Mouse (Mus musculus) neural tube, embryonic 12.5 days (tissue): Measurements from ENCODE around the gene Flg2. TPM values are rescaled to one million over a fixed set of nuclear protein-coding genes. Genes with fewer than 3 reads are reported as not detected.

Experiments used
- ATAC-seq: fragments of 200-750 bp; cut with Nextera tagmentation; 2 replicates; pipeline ENCODE4 v1.8.0; 2017; ENCODE audit warnings: low read depth, mild to moderate bottlenecking, moderate TSS enrichment, moderate library complexity; ENCODE audit not compliant: low FRiP score
- H3K27ac ChIP-seq: fragments of 300-500 bp; sonication (generic); 2 replicates; pipeline ENCODE4 v1.5.1; 2016
- H3K27me3 ChIP-seq: fragments of 300-500 bp; sonication (generic); replicated peaks from 2 replicates; pipeline ENCODE4 v1.6.1; 2016; ENCODE audit warnings: mild to moderate bottlenecking
- H3K36me3 ChIP-seq: fragments of 300-500 bp; sonication (generic); 2 replicates; pipeline ENCODE4 v1.6.1; 2016; ENCODE audit warnings: mild to moderate bottlenecking
- H3K4me1 ChIP-seq: fragments of 300-500 bp; sonication (generic); 2 replicates; pipeline ENCODE4 v1.6.1; 2016
- H3K4me2 ChIP-seq: fragments of 300-500 bp; sonication (generic); replicated peaks from 2 replicates; pipeline ENCODE4 v1.6.1; 2016; ENCODE audit warnings: mild to moderate bottlenecking
- H3K4me3 ChIP-seq: fragments of 300-500 bp; sonication (generic); 2 replicates; pipeline ENCODE4 v1.5.1; 2016
- H3K9ac ChIP-seq: fragments of 300-500 bp; sonication (generic); 2 replicates; pipeline ENCODE4 v1.6.1; 2016; ENCODE audit warnings: mild to moderate bottlenecking
- H3K9me3 ChIP-seq: fragments of 300-500 bp; sonication (generic); 2 replicates; pipeline ENCODE4 v1.6.1; 2016; ENCODE audit warnings: mild to moderate bottlenecking
- WGBS: fragments of 180-500 bp; shearing (Covaris S2); methylation state at CpG from one replicate; pipeline ENCODE4 v1.1.7; 2016; 5-methylcytosine and 5-hydroxymethylcytosine counted together
- polyA plus RNA-seq: library from polyadenylated mRNA; unstranded; fragments of >200 nt; fragmentation: Nextera tagmentation; extraction: Ambion mirVana; gene quantifications from 2 replicates; pipeline ENCODE4 v1.2.1, GENCODE M21; 2016

The Flg2 gene
- polyA plus RNA-seq: not detected in 2 replicates

- Histone ChIP-seq H3K4me3 (no peak within 1 kb of the TSS), H3K36me3 (no peaks in the 10 kb centered on the region), H3K27me3 (no peaks in the 10 kb centered on the region), H3K4me2 (no peak within 1 kb of the TSS), H3K9me3 (no peaks in the 10 kb centered on the region), H3K9ac (no peak within 1 kb of the TSS), H3K27ac (no peak within 1 kb of the TSS), H3K4me1 (no peaks in the 10 kb centered on the region)
- WGBS: 84% methylated on average over 3 of the region's 3 CpGs
- ATAC-seq: no peak
These were observed at the start of gene Flg2 for GRCm38 (mm10) chr3:93196978-93197377. TSS of gene Flg2 (plus strand) at chr3:93197278.

DNA sequence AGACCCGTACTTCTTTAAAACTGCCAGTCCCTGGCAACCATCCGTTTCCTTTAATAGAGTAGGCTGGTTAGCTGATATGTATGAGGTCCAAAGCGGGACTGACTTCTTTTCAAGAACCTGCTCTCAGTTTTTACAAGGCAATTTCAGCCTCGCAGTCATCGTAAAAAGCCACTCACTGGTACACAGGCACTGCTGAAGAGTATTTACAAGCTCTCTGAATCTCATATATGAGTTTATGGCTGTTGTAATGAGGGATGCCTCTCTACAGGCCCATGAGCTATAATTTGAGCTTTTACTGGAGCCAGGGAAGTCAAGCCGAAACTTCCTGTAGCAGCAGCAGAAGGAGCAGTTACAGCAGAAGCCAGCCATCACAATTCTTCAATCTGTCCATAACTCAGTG, 34.6 kb upstream of the Flg2 start:
- ATAC-seq: no peak
- Histone ChIP-seq H3K27me3 (no peaks in the 10 kb centered on the region), H3K4me2 (no peak overlapping the region), H3K4me1 (no peaks in the 10 kb centered on the region), H3K9me3 (no peaks in the 10 kb centered on the region), H3K9ac (no peak overlapping the region), H3K36me3 (no peaks in the 10 kb centered on the region), H3K27ac (no peak overlapping the region), H3K4me3 (no peak overlapping the region)
- WGBS: 28% methylated on average over 6 of the region's 6 CpGs

GRCm38 (mm10) chr3:93162996-93163592, 34.0 kb upstream of the Flg2 start:
- no peak for ATAC-seq
- Histone ChIP-seq H3K4me2 (no peak overlapping the region), H3K27me3 (no peaks in the 10 kb centered on the region), H3K9ac (no peak overlapping the region), H3K4me1 (no peaks in the 10 kb centered on the region), H3K4me3 (no peak overlapping the region), H3K9me3 (no peaks in the 10 kb centered on the region), H3K36me3 (no peaks in the 10 kb centered on the region), H3K27ac (no peak overlapping the region)
- 51% methylated on average over 1 of the region's 1 CpGs for WGBS

DNA sequence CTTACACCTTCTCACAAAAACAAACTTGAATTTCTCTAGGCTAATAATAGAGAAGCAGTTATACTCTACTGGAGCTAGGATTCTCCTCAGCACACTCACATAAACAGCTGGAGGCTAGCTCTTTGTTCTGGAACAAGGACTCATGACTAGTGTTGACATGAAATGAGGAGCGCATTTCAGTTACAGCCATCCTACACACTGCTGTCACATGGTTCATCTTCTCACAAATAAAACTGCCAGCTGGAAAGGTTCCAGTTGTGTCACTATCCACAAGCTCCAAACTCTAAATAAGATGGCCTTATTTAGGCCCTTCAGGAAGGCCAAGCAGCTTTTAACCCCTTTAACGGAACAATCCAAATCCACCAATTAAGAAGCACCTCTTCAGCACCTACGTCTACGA, 16.2 kb upstream of the Flg2 start:
- H3K4me1 ChIP-seq: no peaks in the 10 kb centered on the region
- no peak overlapping the region for H3K27ac ChIP-seq
- no peaks in the 10 kb centered on the region for H3K27me3 ChIP-seq
- no peaks in the 10 kb centered on the region for H3K9me3 ChIP-seq
- H3K4me2 ChIP-seq: no peak overlapping the region
- 94% methylated on average over 4 of the region's 4 CpGs for WGBS
- no peak overlapping the region for H3K9ac ChIP-seq
- ATAC-seq: no peak
- H3K4me3 ChIP-seq: no peak overlapping the region
- H3K36me3 ChIP-seq: no peaks in the 10 kb centered on the region

DNA sequence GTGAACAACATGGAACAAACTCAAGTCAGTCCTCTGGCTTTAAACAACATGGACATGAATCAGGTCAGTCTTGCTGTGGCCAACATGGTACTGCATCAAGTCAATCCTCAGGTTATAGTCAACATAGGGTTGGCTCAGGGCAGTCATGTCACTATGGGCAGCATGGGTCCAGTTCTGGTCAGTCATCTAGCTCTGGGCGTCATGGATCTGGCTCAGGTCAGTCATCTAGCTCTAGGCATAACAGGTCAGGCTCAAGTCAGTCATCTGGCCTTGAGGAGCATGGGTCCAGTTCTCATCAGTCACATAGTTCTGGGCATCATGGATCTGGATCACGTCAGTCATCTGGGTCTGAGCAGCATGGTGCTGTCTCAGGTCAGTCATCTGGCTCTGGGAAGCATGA, 4.9 kb downstream of the Flg2 start:
- no peak overlapping the region for H3K9ac ChIP-seq
- no peaks in the 10 kb centered on the region for H3K27me3 ChIP-seq
- no peak overlapping the region for H3K27ac ChIP-seq
- WGBS: 86% methylated on average over 2 of the region's 2 CpGs
- peaks cover 12% of the 10 kb centered on the region for H3K9me3 ChIP-seq
- no peaks in the 10 kb centered on the region for H3K36me3 ChIP-seq
- no peak overlapping the region for H3K4me3 ChIP-seq
- no peaks in the 10 kb centered on the region for H3K4me1 ChIP-seq
- ATAC-seq: no peak
- no peak overlapping the region for H3K4me2 ChIP-seq

DNA sequence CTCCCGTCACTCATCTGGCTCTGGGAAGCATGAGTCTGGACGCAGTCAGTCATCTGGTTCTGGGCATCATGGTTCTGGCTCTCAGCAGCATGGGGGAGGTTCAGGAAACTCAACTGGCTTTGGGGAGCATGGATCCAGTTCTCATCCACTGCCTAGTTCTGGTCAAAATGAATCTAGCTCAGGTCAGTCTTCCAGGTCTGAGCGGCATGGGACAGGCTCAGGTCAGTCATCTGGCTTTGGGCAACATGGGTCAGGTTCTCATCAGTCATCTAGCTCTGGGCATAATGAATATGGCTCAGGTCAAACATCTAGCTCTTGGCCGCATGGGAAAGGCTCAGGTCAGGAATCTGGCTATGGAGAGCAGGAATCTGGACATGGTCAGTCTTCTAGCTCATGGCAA, 5.4 kb downstream of the Flg2 start:
- Histone ChIP-seq H3K4me2 (no peak overlapping the region), H3K27ac (no peak overlapping the region), H3K27me3 (no peaks in the 10 kb centered on the region), H3K9me3 (peaks cover 12% of the 10 kb centered on the region), H3K36me3 (no peaks in the 10 kb centered on the region), H3K4me3 (no peak overlapping the region), H3K9ac (no peak overlapping the region), H3K4me1 (no peaks in the 10 kb centered on the region)
- 90% methylated on average over 4 of the region's 4 CpGs for WGBS
- no peak for ATAC-seq

Other genes starting within 250 kb of the Flg2 start
- gene Lce3d, start 239.9 kb upstream of the Flg2 start, polyA plus RNA-seq: not detected in 2 replicates
- gene Lce3e, start 230.2 kb upstream of the Flg2 start, polyA plus RNA-seq: not detected in 2 replicates
- not detected in 2 replicates for gene Lce3f, start 205.1 kb upstream of the Flg2 start, polyA plus RNA-seq
- 0.32 TPM in 1 of 2 replicates, not detected in the other for gene Crct1, start 181.6 kb upstream of the Flg2 start, polyA plus RNA-seq
- gene Lce1m, start 178.2 kb upstream of the Flg2 start, polyA plus RNA-seq: not detected in 2 replicates
- gene Gm4858, start 128.5 kb upstream of the Flg2 start, polyA plus RNA-seq: not detected in 2 replicates
- gene Crnn, start 52.5 kb upstream of the Flg2 start, polyA plus RNA-seq: not detected in 2 replicates
- gene Flg, start 76.2 kb downstream of the Flg2 start, polyA plus RNA-seq: not detected in 2 replicates
- not detected in 2 replicates for gene Hrnr, start 122.5 kb downstream of the Flg2 start, polyA plus RNA-seq
- not detected in 2 replicates for gene Rptn, start 196.4 kb downstream of the Flg2 start, polyA plus RNA-seq
- 1.6 and 1.9 TPM in 2 replicates for gene Tchh, start 245.1 kb downstream of the Flg2 start, polyA plus RNA-seq